Mouse (Mus musculus): Measurements from ENCODE around the gene March8.

GRCm38 (mm10) chr6:116388068-116388467, 50.2 kb downstream of the March8 start:
- TF ChIP-seq MAX (IDR thresholded peaks at IDR 0.05; ENCODE audit: low read depth): no peak
- TF ChIP-seq REST (IDR thresholded peaks at IDR 0.05; ENCODE audit: insufficient read depth, insufficient read length): no peak
- no peak for TF ChIP-seq TCF3 (IDR thresholded peaks at IDR 0.05; ENCODE audit: insufficient read length, low read depth)
- no peak for TF ChIP-seq POLR2A (IDR thresholded peaks at IDR 0.05; ENCODE audit: insufficient read length, low read depth)
- no peak for TF ChIP-seq USF1 (IDR thresholded peaks at IDR 0.05; ENCODE audit: low read depth)
- TF ChIP-seq E2F4 (IDR thresholded peaks at IDR 0.05; ENCODE audit: insufficient read depth): no peak
- TF ChIP-seq SRF (IDR thresholded peaks at IDR 0.05; ENCODE audit: control insufficient read depth, insufficient read length, low read depth): no peak
- no peak for TF ChIP-seq TCF12 (IDR thresholded peaks at IDR 0.05; ENCODE audit: insufficient read depth, poor library complexity, severe bottlenecking)

Data from myocyte (in vitro differentiated cells).